Mouse (Mus musculus): ENCODE results near the gene Sdhaf2. TPM values are rescaled to one million over a fixed set of nuclear protein-coding genes. Genes with fewer than 3 reads are reported as not detected.

Sdhaf2 gene
- total RNA-seq, 2 experiments from 2014 or later, result 73.0 to 105 TPM

- ATAC-seq (replicated peaks; ENCODE audit: low FRiP score, low TSS enrichment, poor library complexity, severe bottlenecking), result no peak
Measured at GRCm38 (mm10) chr19:10510759-10511330, 15.1 kb downstream of the Sdhaf2 start.

GRCm38 (mm10) chr19:10502571-10502970 is 23.4 kb downstream of the Sdhaf2 start:
- peak; percentile 84 for ATAC-seq (replicated peaks; ENCODE audit: low FRiP score, low TSS enrichment, poor library complexity, severe bottlenecking)

GRCm38 (mm10) chr19:10500581-10500980 is 25.4 kb downstream of the Sdhaf2 start:
- ATAC-seq (replicated peaks; ENCODE audit: low FRiP score, low TSS enrichment, poor library complexity, severe bottlenecking), result no peak

- ATAC-seq (replicated peaks; ENCODE audit: low FRiP score, low TSS enrichment, poor library complexity, severe bottlenecking), result 0 out of 2 replicates have a peak, but pooled peaks have one; percentile 50
Measured at GRCm38 (mm10) chr19:10497512-10498160, 28.3 kb downstream of the Sdhaf2 start.

- ATAC-seq (replicated peaks; ENCODE audit: low FRiP score, low TSS enrichment, poor library complexity, severe bottlenecking), result no peak
Measured at GRCm38 (mm10) chr19:10496976-10497375, 29.0 kb downstream of the Sdhaf2 start.

GRCm38 (mm10) chr19:10495670-10496069 is 30.3 kb downstream of the Sdhaf2 start:
- no peak for ATAC-seq (replicated peaks; ENCODE audit: low FRiP score, low TSS enrichment, poor library complexity, severe bottlenecking)

- ATAC-seq (replicated peaks; ENCODE audit: low FRiP score, low TSS enrichment, poor library complexity, severe bottlenecking), result peak; percentile 72
Measured at GRCm38 (mm10) chr19:10486264-10486738, 39.6 kb downstream of the Sdhaf2 start.

GRCm38 (mm10) chr19:10482703-10483102 is 43.2 kb downstream of the Sdhaf2 start, which contains the start of gene Ppp1r32:
Gene Ppp1r32 (minus strand): TSS chr19:10482928.
- no peak for ATAC-seq (replicated peaks; ENCODE audit: low FRiP score, low TSS enrichment, poor library complexity, severe bottlenecking)

- ATAC-seq (replicated peaks; ENCODE audit: low FRiP score, low TSS enrichment, poor library complexity, severe bottlenecking), result no peak
Measured at GRCm38 (mm10) chr19:10479541-10479940, 46.4 kb downstream of the Sdhaf2 start.

GRCm38 (mm10) chr19:10473779-10474178 is 52.2 kb downstream of the Sdhaf2 start:
- ATAC-seq (replicated peaks; ENCODE audit: low FRiP score, low TSS enrichment, poor library complexity, severe bottlenecking), result no peak

- no peak for ATAC-seq (replicated peaks; ENCODE audit: low FRiP score, low TSS enrichment, poor library complexity, severe bottlenecking)
Measured at GRCm38 (mm10) chr19:10472958-10473357, 53.0 kb downstream of the Sdhaf2 start.

- no peak for ATAC-seq (replicated peaks; ENCODE audit: low FRiP score, low TSS enrichment, poor library complexity, severe bottlenecking)
Measured at GRCm38 (mm10) chr19:10469171-10469658, 56.7 kb downstream of the Sdhaf2 start.

- no peak for ATAC-seq (replicated peaks; ENCODE audit: low FRiP score, low TSS enrichment, poor library complexity, severe bottlenecking)
Measured at GRCm38 (mm10) chr19:10464427-10464826, 61.5 kb downstream of the Sdhaf2 start.

GRCm38 (mm10) chr19:10461584-10461983 is 64.4 kb downstream of the Sdhaf2 start:
- no peak for ATAC-seq (replicated peaks; ENCODE audit: low FRiP score, low TSS enrichment, poor library complexity, severe bottlenecking)

GRCm38 (mm10) chr19:10459907-10460306 is 66.0 kb downstream of the Sdhaf2 start:
- ATAC-seq (replicated peaks; ENCODE audit: low FRiP score, low TSS enrichment, poor library complexity, severe bottlenecking), result no peak

- no peak for ATAC-seq (replicated peaks; ENCODE audit: low FRiP score, low TSS enrichment, poor library complexity, severe bottlenecking)
Measured at GRCm38 (mm10) chr19:10458096-10458495, 67.8 kb downstream of the Sdhaf2 start.

GRCm38 (mm10) chr19:10457484-10457800 is 68.5 kb downstream of the Sdhaf2 start:
- no peak for ATAC-seq (replicated peaks; ENCODE audit: low FRiP score, low TSS enrichment, poor library complexity, severe bottlenecking)

- no peak for ATAC-seq (replicated peaks; ENCODE audit: low FRiP score, low TSS enrichment, poor library complexity, severe bottlenecking)
Measured at GRCm38 (mm10) chr19:10456752-10457483, 69.0 kb downstream of the Sdhaf2 start, which contains the start of gene Lrrc10b. Gene Lrrc10b (minus strand): TSS chr19:10457473.

GRCm38 (mm10) chr19:10455437-10455806 is 70.5 kb downstream of the Sdhaf2 start:
- no peak for ATAC-seq (replicated peaks; ENCODE audit: low FRiP score, low TSS enrichment, poor library complexity, severe bottlenecking)

- no peak for ATAC-seq (replicated peaks; ENCODE audit: low FRiP score, low TSS enrichment, poor library complexity, severe bottlenecking)
Measured at GRCm38 (mm10) chr19:10454718-10455436, 71.1 kb downstream of the Sdhaf2 start.

Measured in megakaryocyte-erythroid progenitor cell, adult 5-6 weeks (primary cell).